Mouse (Mus musculus) midbrain, embryonic 14.5 days (tissue): ENCODE results near the gene Pip5k1a. TPM values are rescaled to one million over a fixed set of nuclear protein-coding genes. Genes with fewer than 3 reads are reported as not detected.
"Not testable (repeated sequence)": the region's sequence is repeated elsewhere in the genome, so short reads cannot be mapped to it uniquely, and the experiment has no call there.

Experiments
- ATAC-seq: fragments of 200-750 bp; cut with Nextera tagmentation; 2 replicates; pipeline ENCODE4 v1.8.0; 2017; ENCODE audit warnings: moderate number of reproducible peaks, moderate library complexity; ENCODE audit not compliant: low FRiP score, low TSS enrichment
- DNase-seq: peaks from one replicate; pipeline ENCODE4 v3.0.0-alpha.2; 2015
- H3K27ac ChIP-seq: fragments of 300-500 bp; sonication (generic); replicated peaks from 2 replicates; pipeline ENCODE4 v1.5.1; 2014; ENCODE audit warnings: mild to moderate bottlenecking, low read depth, low read length, moderate library complexity
- H3K27me3 ChIP-seq: fragments of 300-500 bp; sonication (generic); 2 replicates; pipeline ENCODE4 v1.6.1; 2014; ENCODE audit warnings: low read length, control low read depth, mixed read lengths; ENCODE audit not compliant: control insufficient read depth, insufficient read depth
- H3K36me3 ChIP-seq: fragments of 300-500 bp; sonication (generic); 2 replicates; pipeline ENCODE4 v1.6.1; 2014; ENCODE audit warnings: low read length, control low read depth; ENCODE audit not compliant: control insufficient read depth, insufficient read depth
- H3K4me1 ChIP-seq: fragments of 300-500 bp; sonication (generic); 2 replicates; pipeline ENCODE4 v1.6.1; 2014; ENCODE audit warnings: mild to moderate bottlenecking, antibody characterized with exemption, low read length, control low read depth; ENCODE audit not compliant: control insufficient read depth, insufficient read depth
- H3K4me2 ChIP-seq: fragments of 300-500 bp; sonication (generic); 2 replicates; pipeline ENCODE4 v1.6.1; 2014; ENCODE audit warnings: mild to moderate bottlenecking, low read length, moderate library complexity
- H3K4me3 ChIP-seq: fragments of 300-500 bp; sonication (generic); replicated peaks from 2 replicates; pipeline ENCODE4 v1.5.1; 2014; ENCODE audit warnings: low read depth, low read length
- H3K9ac ChIP-seq: fragments of 300-500 bp; sonication (generic); replicated peaks from 2 replicates; pipeline ENCODE4 v1.6.1; 2014; ENCODE audit warnings: mild to moderate bottlenecking, low read length, moderate library complexity
- H3K9me3 ChIP-seq: fragments of 300-500 bp; sonication (generic); 2 replicates; pipeline ENCODE4 v1.6.1; 2016; ENCODE audit warnings: low read length, control low read depth, mixed read lengths; ENCODE audit not compliant: control insufficient read depth
- WGBS: fragments of 180-500 bp; shearing (Covaris S2); extraction: QIAGEN DNeasy Blood & Tissue Kit; methylation state at CpG from one replicate; pipeline ENCODE4 v1.1.7; 2014; 5-methylcytosine and 5-hydroxymethylcytosine counted together
- polyA plus RNA-seq: library from polyadenylated mRNA; unstranded; fragments of >200 nt; fragmentation: Nextera tagmentation; extraction: Ambion mirVana; gene quantifications from 2 replicates; pipeline ENCODE4 v1.2.1, GENCODE M21; 2014

The Pip5k1a gene
- polyA plus RNA-seq, 1 experiment from 2014 or later = 15.0 TPM

GRCm38 (mm10) chr3:95107308-95107707 is 578 bp upstream of the Pip5k1a start:
- H3K27ac ChIP-seq = peak overlapping the region; percentile 78; the same call in 1 of the 2 replicates

GRCm38 (mm10) chr3:95105586-95106337 is 968 bp downstream of the Pip5k1a start:
- H3K27me3 ChIP-seq = no peaks in the 10 kb centered on the region
- H3K4me1 ChIP-seq = peaks cover 11% of the 10 kb centered on the region
- peaks cover 10% of the 10 kb centered on the region; the same call in 1 of the 2 replicates for H3K36me3 ChIP-seq
- DNase-seq (peak; percentile 2), ATAC-seq (no peak)
- H3K9ac ChIP-seq = peak overlapping the region; percentile 92
- peak overlapping the region; percentile 78 for H3K27ac ChIP-seq
- H3K4me3 ChIP-seq = peak overlapping the region; percentile 73
- H3K4me2 ChIP-seq = peak overlapping the region; percentile 80
- no peaks in the 10 kb centered on the region for H3K9me3 ChIP-seq
- under 1% methylated on average over 16 of the region's 16 CpGs for WGBS

More at GRCm38 (mm10) chr3:95107308-95107707, 578 bp upstream of the Pip5k1a start:
- H3K4me1 ChIP-seq = peaks cover 17% of the 10 kb centered on the region
- not testable (repeated sequence) for H3K27me3 ChIP-seq, H3K9me3 ChIP-seq, ATAC-seq, H3K9ac ChIP-seq, H3K36me3 ChIP-seq, DNase-seq
- H3K4me2 ChIP-seq = peak overlapping the region; percentile 67
- peak overlapping the region; percentile 73 for H3K4me3 ChIP-seq

GRCm38 (mm10) chr3:95105121-95105520 is 1.6 kb downstream of the Pip5k1a start:
- peaks cover 10% of the 10 kb centered on the region; the same call in 1 of the 2 replicates for H3K36me3 ChIP-seq
- ATAC-seq = no peak
- H3K27me3 ChIP-seq = no peaks in the 10 kb centered on the region
- peak overlapping the region; percentile 73 for H3K4me3 ChIP-seq
- peaks cover 11% of the 10 kb centered on the region for H3K4me1 ChIP-seq
- 80% methylated on average over 4 of the region's 4 CpGs for WGBS
- peak overlapping the region; percentile 80 for H3K4me2 ChIP-seq
- no peak for DNase-seq
- no peaks in the 10 kb centered on the region for H3K9me3 ChIP-seq
- H3K9ac ChIP-seq = peak overlapping the region; percentile 92
- no peak overlapping the region for H3K27ac ChIP-seq

- ATAC-seq = no peak
- 41% methylated on average over 2 of the region's 2 CpGs for WGBS
- no peaks in the 10 kb centered on the region for H3K9me3 ChIP-seq
- H3K27me3 ChIP-seq = no peaks in the 10 kb centered on the region
- H3K36me3 ChIP-seq = peaks cover 20% of the 10 kb centered on the region
- DNase-seq = no peak
- no peak overlapping the region for H3K9ac ChIP-seq
- no peak overlapping the region for H3K27ac ChIP-seq
- no peak overlapping the region for H3K4me3 ChIP-seq
- no peak overlapping the region for H3K4me2 ChIP-seq
- peaks cover 11% of the 10 kb centered on the region for H3K4me1 ChIP-seq
These were observed 5.9 kb downstream of the Pip5k1a start for GRCm38 (mm10) chr3:95100854-95101253.

- H3K9ac ChIP-seq = no peak overlapping the region
- ATAC-seq (no peak), DNase-seq (no peak)
- 94% methylated on average over 1 of the region's 1 CpGs for WGBS
- no peak overlapping the region for H3K27ac ChIP-seq
- H3K4me2 ChIP-seq = no peak overlapping the region
- no peaks in the 10 kb centered on the region for H3K36me3 ChIP-seq
- no peaks in the 10 kb centered on the region for H3K9me3 ChIP-seq
- no peaks in the 10 kb centered on the region for H3K4me1 ChIP-seq
- no peaks in the 10 kb centered on the region for H3K27me3 ChIP-seq
- no peak overlapping the region for H3K4me3 ChIP-seq
These were observed 18.7 kb downstream of the Pip5k1a start for GRCm38 (mm10) chr3:95088071-95088470.

GRCm38 (mm10) chr3:95071606-95072005 is 35.1 kb downstream of the Pip5k1a start:
- ATAC-seq (no peak), DNase-seq (no peak)
- Histone ChIP-seq H3K9ac (no peak overlapping the region), H3K4me2 (no peak overlapping the region), H3K36me3 (peaks cover 80% of the 10 kb centered on the region), H3K9me3 (no peaks in the 10 kb centered on the region), H3K4me1 (no peaks in the 10 kb centered on the region), H3K27ac (no peak overlapping the region), H3K4me3 (no peak overlapping the region), H3K27me3 (no peaks in the 10 kb centered on the region)
- whole genome bisulfite sequencing = 97% methylated on average over 2 of the region's 2 CpGs

- 93% methylated on average over 11 of the region's 11 CpGs for WGBS
- Histone ChIP-seq H3K36me3 (peaks cover 96% of the 10 kb centered on the region), H3K27me3 (no peaks in the 10 kb centered on the region), H3K9ac (no peak overlapping the region), H3K4me1 (no peaks in the 10 kb centered on the region), H3K4me2 (no peak overlapping the region), H3K27ac (no peak overlapping the region), H3K4me3 (no peak overlapping the region), H3K9me3 (no peaks in the 10 kb centered on the region)
- DNase-seq = no peak
- no peak for ATAC-seq
These were observed 40.2 kb downstream of the Pip5k1a start for GRCm38 (mm10) chr3:95066570-95066969.

- no peak overlapping the region for H3K9ac ChIP-seq
- H3K36me3 ChIP-seq = peaks cover 96% of the 10 kb centered on the region
- DNase-seq = no peak
- no peak for ATAC-seq
- no peaks in the 10 kb centered on the region for H3K27me3 ChIP-seq
- no peak overlapping the region for H3K27ac ChIP-seq
- no peaks in the 10 kb centered on the region for H3K4me1 ChIP-seq
- no peak overlapping the region for H3K4me2 ChIP-seq
- no peak overlapping the region for H3K4me3 ChIP-seq
- WGBS = 93% methylated on average over 6 of the region's 6 CpGs
- no peaks in the 10 kb centered on the region for H3K9me3 ChIP-seq
These were observed 40.6 kb downstream of the Pip5k1a start for GRCm38 (mm10) chr3:95066095-95066494.

GRCm38 (mm10) chr3:95065553-95065952 is 41.2 kb downstream of the Pip5k1a start:
- no peaks in the 10 kb centered on the region for H3K9me3 ChIP-seq
- no peak overlapping the region for H3K4me3 ChIP-seq
- no peak overlapping the region for H3K27ac ChIP-seq
- 89% methylated on average over 1 of the region's 1 CpGs for WGBS
- H3K27me3 ChIP-seq = no peaks in the 10 kb centered on the region
- DNase-seq (no peak), ATAC-seq (no peak)
- H3K4me2 ChIP-seq = no peak overlapping the region
- no peaks in the 10 kb centered on the region for H3K4me1 ChIP-seq
- H3K36me3 ChIP-seq = peaks cover 96% of the 10 kb centered on the region
- H3K9ac ChIP-seq = no peak overlapping the region
